Mouse (Mus musculus): ENCODE measurements at regions not wholly inside any gene's neighbourhood (a gene's known extent, or its start where the extent isn't known, plus 50 kb on each side); places are given as distances from the start of the nearest gene placed in this dataset.

GRCm38 (mm10) chr13:59363428-59363827 is 221.6 kb downstream of the Agtpbp1 start:
- TF ChIP-seq CTCF (IDR thresholded peaks at IDR 0.05; ENCODE audit: borderline replicate concordance, insufficient read depth, low read length) (no peak), POLR2A (IDR thresholded peaks at IDR 0.05; ENCODE audit: low read depth, low read length) (no peak)
